Mouse (Mus musculus) kidney, postnatal 0 days (tissue): ENCODE results near the gene Myh6. TPM values are rescaled to one million over a fixed set of nuclear protein-coding genes. Genes with fewer than 3 reads are reported as not detected.

ENCODE experiments used
- ATAC-seq: fragments of 200-750 bp; cut with Nextera tagmentation; replicated peaks from 2 replicates; pipeline ENCODE4 v1.8.0; 2017; ENCODE audit warnings: low read depth, moderate number of reproducible peaks, moderate TSS enrichment, moderate library complexity; ENCODE audit not compliant: low FRiP score
- DNase-seq: peaks from one replicate; pipeline ENCODE4 v3.0.0-alpha.2; 2016; ENCODE audit warnings: low spot score
- H3K27ac ChIP-seq: fragments of 300-500 bp; sonication (generic); 2 replicates; pipeline ENCODE4 v1.5.1; 2014; ENCODE audit warnings: mild to moderate bottlenecking
- H3K27me3 ChIP-seq: fragments of 300-500 bp; sonication (generic); 2 replicates; pipeline ENCODE4 v1.6.1; 2014; ENCODE audit warnings: low read length, mixed read lengths; ENCODE audit not compliant: insufficient read depth
- H3K36me3 ChIP-seq: fragments of 300-500 bp; sonication (generic); 2 replicates; pipeline ENCODE4 v1.6.1; 2014; ENCODE audit warnings: low read length, mixed read lengths; ENCODE audit not compliant: insufficient read depth
- H3K4me1 ChIP-seq: fragments of 300-500 bp; sonication (generic); replicated peaks from 2 replicates; pipeline ENCODE4 v1.6.1; 2014; ENCODE audit warnings: antibody characterized with exemption, low read length, mixed read lengths; ENCODE audit not compliant: insufficient read depth
- H3K4me2 ChIP-seq: fragments of 300-500 bp; sonication (generic); 2 replicates; pipeline ENCODE4 v1.6.1; 2014; ENCODE audit warnings: mild to moderate bottlenecking, low read length, moderate library complexity, mixed read lengths
- H3K4me3 ChIP-seq: fragments of 300-500 bp; sonication (generic); replicated peaks from 2 replicates; pipeline ENCODE4 v1.5.1; 2014; ENCODE audit warnings: low read depth, low read length
- H3K9ac ChIP-seq: fragments of 300-500 bp; sonication (generic); 2 replicates; pipeline ENCODE4 v1.6.1; 2014; ENCODE audit warnings: low read depth, low read length
- H3K9me3 ChIP-seq: fragments of 300-500 bp; sonication (generic); replicated peaks from 2 replicates; pipeline ENCODE4 v1.6.1; 2016; ENCODE audit warnings: low read length, inconsistent platforms, mixed read lengths
- CTCF ChIP-seq: IDR thresholded peaks from 2 replicates; pipeline ENCODE4 v1.5.1; 2016; ENCODE audit warnings: antibody characterized with exemption, low read depth, mild to moderate bottlenecking, moderate library complexity
- WGBS: fragments of 180-500 bp; shearing (Covaris S2); extraction: QIAGEN DNeasy Blood & Tissue Kit; methylation state at CpG from one replicate; pipeline ENCODE4 v1.1.7; 2014; 5-methylcytosine and 5-hydroxymethylcytosine counted together
- polyA plus RNA-seq: library from polyadenylated mRNA; unstranded; fragments of >200 nt; fragmentation: Nextera tagmentation; extraction: Ambion mirVana; gene quantifications from 2 replicates; pipeline ENCODE4 v1.2.1, GENCODE M21; 2015

The Myh6 gene
- polyA plus RNA-seq, 1 experiment from 2014 or later, result 0.62 TPM

- 28% methylated on average over 6 of the region's 6 CpGs for WGBS
- no peak within 1 kb of the TSS for H3K4me3 ChIP-seq
- H3K36me3 ChIP-seq, result no peaks in the 10 kb centered on the region
- TF ChIP-seq CTCF, result no peak
- H3K9me3 ChIP-seq, result no peaks in the 10 kb centered on the region
- ATAC-seq (0 out of 2 replicates have a peak, but pooled peaks have one; percentile 37), DNase-seq (no peak)
- no peak within 1 kb of the TSS for H3K4me2 ChIP-seq
- H3K9ac ChIP-seq, result no peak within 1 kb of the TSS
- no peaks in the 10 kb centered on the region for H3K27me3 ChIP-seq
- H3K4me1 ChIP-seq, result peaks cover 8% of the 10 kb centered on the region
- H3K27ac ChIP-seq, result no peak within 1 kb of the TSS
Measured at GRCm38 (mm10) chr14:54932645-54933150, 34.0 kb downstream of the Myh6 start, which contains the start of gene Il25. Gene Il25 (plus strand): TSS chr14:54932695.

DNA sequence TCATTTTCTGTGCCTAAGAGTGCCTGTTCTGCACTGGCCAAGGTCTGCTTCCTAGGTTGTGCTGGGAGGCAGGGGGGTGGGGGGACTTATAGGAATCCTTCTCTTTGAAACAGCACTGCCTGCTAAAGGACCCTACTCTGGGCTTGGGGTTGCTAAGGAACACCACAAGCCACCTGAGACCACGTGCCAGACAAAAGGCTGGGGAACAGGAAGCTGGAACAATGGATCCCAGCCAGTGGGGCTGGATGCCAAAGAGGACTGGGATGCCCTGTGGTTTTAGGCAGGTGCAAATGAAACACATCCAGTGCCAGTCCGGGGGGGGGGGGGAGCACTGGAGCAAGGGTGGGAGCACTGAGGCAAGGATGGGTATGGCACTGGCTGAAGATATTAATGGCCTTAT, 36.3 kb downstream of the Myh6 start:
- 22% methylated on average over 2 of the region's 2 CpGs for WGBS
- no peaks in the 10 kb centered on the region for H3K9me3 ChIP-seq
- H3K27ac ChIP-seq, result no peak overlapping the region
- ATAC-seq (no peak), DNase-seq (no peak)
- no peak for TF ChIP-seq CTCF
- H3K4me3 ChIP-seq, result no peak overlapping the region
- H3K4me1 ChIP-seq, result peaks cover 8% of the 10 kb centered on the region
- no peak overlapping the region for H3K4me2 ChIP-seq
- no peak overlapping the region for H3K9ac ChIP-seq
- H3K36me3 ChIP-seq, result no peaks in the 10 kb centered on the region
- no peaks in the 10 kb centered on the region for H3K27me3 ChIP-seq

- TF ChIP-seq CTCF, result no peak
- ATAC-seq, result no peak
- Histone ChIP-seq H3K4me3 (no peak overlapping the region), H3K4me1 (peaks cover 13% of the 10 kb centered on the region), H3K27ac (no peak overlapping the region), H3K36me3 (no peaks in the 10 kb centered on the region), H3K9ac (no peak overlapping the region), H3K4me2 (no peak overlapping the region), H3K27me3 (no peaks in the 10 kb centered on the region), H3K9me3 (no peaks in the 10 kb centered on the region)
- no peak for DNase-seq
- WGBS, result 61% methylated on average over 5 of the region's 5 CpGs
Measured at GRCm38 (mm10) chr14:54929801-54930200, 36.9 kb downstream of the Myh6 start.

DNA sequence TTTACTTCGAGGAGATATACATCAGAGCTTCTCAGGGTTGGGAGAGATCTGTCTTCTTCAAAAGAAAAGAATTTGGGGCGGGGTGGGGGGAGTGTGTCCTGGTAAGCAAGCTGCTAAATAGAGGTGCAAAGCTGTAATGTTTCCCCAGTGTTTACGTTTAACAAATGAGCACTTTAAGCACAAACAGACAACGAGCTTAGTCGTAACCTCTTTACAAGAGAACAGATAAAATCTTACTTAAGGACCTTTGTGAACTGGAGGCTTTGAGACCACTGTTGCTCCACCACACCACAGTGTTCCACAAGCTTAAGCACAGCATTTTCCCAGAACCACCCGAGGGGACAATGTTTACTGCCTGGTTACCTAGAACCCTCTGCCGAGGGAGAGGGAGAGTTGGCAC, 39.4 kb downstream of the Myh6 start:
- no peak overlapping the region for H3K4me3 ChIP-seq
- no peak for TF ChIP-seq CTCF
- H3K4me1 ChIP-seq, result peaks cover 22% of the 10 kb centered on the region
- H3K27ac ChIP-seq, result peak overlapping the region; percentile 95
- no peaks in the 10 kb centered on the region for H3K36me3 ChIP-seq
- H3K27me3 ChIP-seq, result no peaks in the 10 kb centered on the region
- no peak for ATAC-seq
- peak overlapping the region; percentile 88 for H3K4me2 ChIP-seq
- H3K9ac ChIP-seq, result peak overlapping the region; percentile 80
- WGBS, result 22% methylated on average over 7 of the region's 7 CpGs
- DNase-seq, result no peak
- H3K9me3 ChIP-seq, result no peaks in the 10 kb centered on the region

DNA sequence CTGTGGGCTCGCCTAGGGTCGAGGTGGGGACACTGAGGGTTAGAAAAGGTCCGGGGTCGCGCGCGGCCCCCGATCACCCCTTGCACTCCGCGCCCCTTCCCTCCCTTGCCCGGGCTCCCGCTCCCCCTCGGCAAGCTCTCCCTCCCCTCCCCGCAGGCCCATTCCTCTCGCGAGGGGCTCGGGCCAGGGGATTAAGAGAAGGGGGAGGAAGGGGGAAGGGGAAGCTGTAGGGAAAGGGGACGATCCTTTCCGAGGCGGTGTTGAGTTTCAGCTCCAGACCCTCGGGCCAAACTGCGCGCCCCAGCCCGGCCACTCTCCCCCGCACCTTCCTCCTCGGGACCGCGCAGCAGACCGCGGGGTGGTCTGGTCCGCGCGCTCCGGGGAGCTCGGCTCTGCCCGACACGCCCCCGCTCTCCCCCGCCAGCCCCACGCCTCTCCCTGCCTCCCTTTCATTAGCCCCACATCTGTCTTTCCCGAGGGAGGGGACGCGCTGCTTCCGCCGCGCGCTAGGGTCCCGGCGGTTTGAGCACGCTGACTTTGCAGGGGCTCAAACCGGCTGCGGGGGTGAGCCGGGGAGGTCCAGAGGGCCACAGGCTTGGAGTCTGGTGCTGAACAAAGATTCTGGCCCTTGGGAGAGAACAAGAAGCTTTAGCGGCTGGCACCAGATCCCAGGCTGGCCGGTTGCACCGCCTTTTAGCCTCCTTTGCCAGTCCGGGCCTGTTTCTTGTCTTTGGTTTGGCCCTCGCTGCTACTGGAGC, 40.1 kb downstream of the Myh6 start:
- H3K9ac ChIP-seq, result peak overlapping the region; percentile 80
- H3K4me1 ChIP-seq, result peaks cover 22% of the 10 kb centered on the region
- 1% methylated on average over 46 of the region's 58 CpGs for WGBS
- peak; percentile 95 for DNase-seq
- no peaks in the 10 kb centered on the region for H3K9me3 ChIP-seq
- H3K4me3 ChIP-seq, result peak overlapping the region; percentile 48
- H3K36me3 ChIP-seq, result no peaks in the 10 kb centered on the region
- peak overlapping the region; percentile 88 for H3K4me2 ChIP-seq
- TF ChIP-seq CTCF, result no peak
- peak overlapping the region; percentile 95 for H3K27ac ChIP-seq
- peak; percentile 85 for ATAC-seq
- H3K27me3 ChIP-seq, result no peaks in the 10 kb centered on the region

- TF ChIP-seq CTCF, result no peak
- Histone ChIP-seq H3K9me3 (no peaks in the 10 kb centered on the region), H3K4me2 (peak within 1 kb of the TSS; percentile 88), H3K4me1 (peaks cover 22% of the 10 kb centered on the region), H3K9ac (peak within 1 kb of the TSS; percentile 80), H3K36me3 (no peaks in the 10 kb centered on the region), H3K4me3 (peak within 1 kb of the TSS; percentile 48), H3K27ac (peak within 1 kb of the TSS; percentile 95), H3K27me3 (no peaks in the 10 kb centered on the region)
- DNase-seq (peak; percentile 75), ATAC-seq (peak; percentile 67)
- WGBS, result 4% methylated on average over 57 of the region's 57 CpGs
Measured at GRCm38 (mm10) chr14:54925349-54926342, 41.1 kb downstream of the Myh6 start, which contains the start of gene Efs. Gene Efs (minus strand): TSS chr14:54926126.
